Mouse (Mus musculus): ENCODE data around the gene Ech1. TPM values are rescaled to one million over a fixed set of nuclear protein-coding genes. Genes with fewer than 3 reads are reported as not detected.

Ech1 gene
- total and polyA plus RNA-seq, 2 experiments: 625 to 636 TPM

DNA sequence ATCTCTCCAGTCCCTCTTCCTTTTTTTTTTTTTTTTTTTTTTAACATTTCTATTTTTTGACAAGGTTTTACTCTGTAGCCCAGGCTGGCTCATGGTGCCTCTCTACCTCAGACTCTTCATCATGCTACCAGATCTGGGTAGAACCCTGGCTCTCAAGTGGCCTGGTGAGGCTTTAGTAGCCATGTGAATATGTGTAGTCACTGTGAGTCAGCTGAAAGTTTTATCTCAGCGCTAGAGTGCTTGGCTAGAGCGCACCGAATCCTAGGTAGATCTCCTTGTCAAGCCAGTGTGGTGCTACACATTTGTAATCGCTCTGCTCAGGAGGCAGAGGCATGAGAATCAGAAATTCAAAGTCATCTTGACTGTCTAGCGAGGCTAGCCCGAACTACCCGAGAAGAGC, 52.1 kb downstream of the Ech1 start:
- H3K9ac ChIP-seq (ENCODE audit: low read depth, low read length): no peak overlapping the region
- H3K36me3 ChIP-seq (ENCODE audit: control insufficient read depth, insufficient read depth, low read length): no peaks in the 10 kb centered on the region
- no peak for TF ChIP-seq POLR2A (IDR thresholded peaks at IDR 0.05; ENCODE audit: extremely low read depth, insufficient read depth, low read length)
- no peak for TF ChIP-seq CTCF (IDR thresholded peaks at IDR 0.05; ENCODE audit: low read depth, low read length)
- no peaks in the 10 kb centered on the region for H3K27me3 ChIP-seq (ENCODE audit: control insufficient read depth, insufficient read depth, low read length)
- WGBS: 89% methylated on average over 7 of the region's 7 CpGs
- no peaks in the 10 kb centered on the region for H3K4me1 ChIP-seq (ENCODE audit: control insufficient read depth, insufficient read depth, low read length)
- H3K27ac ChIP-seq (replicated peaks; ENCODE audit: insufficient read depth, low read depth, low read length): no peak overlapping the region
- H3K79me2 ChIP-seq (ENCODE audit: control insufficient read depth, insufficient read depth, low read length): no peaks in the 10 kb centered on the region
- no peak overlapping the region for H3K4me3 ChIP-seq (ENCODE audit: insufficient read depth, low read depth, low read length)
- no peak for DNase-seq (ENCODE audit: extremely low read depth, low read depth, low spot score)

- no peaks in the 10 kb centered on the region for H3K4me1 ChIP-seq (ENCODE audit: control insufficient read depth, insufficient read depth, low read length)
- H3K36me3 ChIP-seq (ENCODE audit: control insufficient read depth, insufficient read depth, low read length): no peaks in the 10 kb centered on the region
- DNase-seq (ENCODE audit: extremely low read depth, low read depth, low spot score): no peak
- no peak overlapping the region for H3K9ac ChIP-seq (ENCODE audit: low read depth, low read length)
- no peak for TF ChIP-seq POLR2A (IDR thresholded peaks at IDR 0.05; ENCODE audit: extremely low read depth, insufficient read depth, low read length)
- TF ChIP-seq CTCF (IDR thresholded peaks at IDR 0.05; ENCODE audit: low read depth, low read length): no peak
- no peak overlapping the region for H3K27ac ChIP-seq (replicated peaks; ENCODE audit: insufficient read depth, low read depth, low read length)
- H3K4me3 ChIP-seq (ENCODE audit: insufficient read depth, low read depth, low read length): no peak overlapping the region
- H3K79me2 ChIP-seq (ENCODE audit: control insufficient read depth, insufficient read depth, low read length): no peaks in the 10 kb centered on the region
- H3K27me3 ChIP-seq (ENCODE audit: control insufficient read depth, insufficient read depth, low read length): no peaks in the 10 kb centered on the region
- 92% methylated on average over 4 of the region's 4 CpGs for WGBS
Observed at GRCm38 (mm10) chr7:28877856-28878255, 52.8 kb downstream of the Ech1 start.

DNA sequence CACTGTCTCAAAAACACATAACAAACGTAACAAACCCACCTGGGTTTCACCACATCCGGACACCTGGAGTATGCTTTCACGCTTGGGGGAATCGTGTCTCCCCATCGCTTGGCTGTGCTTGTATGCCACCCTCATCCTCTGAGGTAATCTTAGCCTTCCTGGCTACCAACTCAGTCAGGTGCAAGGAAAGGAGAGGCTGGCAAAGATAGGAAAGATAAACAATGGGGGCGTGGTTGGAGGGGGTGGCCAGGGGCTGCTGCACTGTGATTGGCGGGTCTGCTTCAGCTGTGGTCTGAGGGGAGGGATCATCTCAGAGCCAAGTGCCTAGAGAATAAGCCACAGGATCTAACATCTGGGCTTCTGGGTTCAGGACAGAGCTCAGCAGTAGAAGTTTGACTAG, 54.6 kb downstream of the Ech1 start:
- no peak for DNase-seq (ENCODE audit: extremely low read depth, low read depth, low spot score)
- TF ChIP-seq POLR2A (IDR thresholded peaks at IDR 0.05; ENCODE audit: extremely low read depth, insufficient read depth, low read length) (no peak), CTCF (IDR thresholded peaks at IDR 0.05; ENCODE audit: low read depth, low read length) (no peak)
- H3K9ac ChIP-seq (ENCODE audit: low read depth, low read length): no peak overlapping the region
- H3K27ac ChIP-seq (replicated peaks; ENCODE audit: insufficient read depth, low read depth, low read length): no peak overlapping the region
- H3K36me3 ChIP-seq (ENCODE audit: control insufficient read depth, insufficient read depth, low read length): no peaks in the 10 kb centered on the region
- no peaks in the 10 kb centered on the region for H3K79me2 ChIP-seq (ENCODE audit: control insufficient read depth, insufficient read depth, low read length)
- no peaks in the 10 kb centered on the region for H3K27me3 ChIP-seq (ENCODE audit: control insufficient read depth, insufficient read depth, low read length)
- 83% methylated on average over 7 of the region's 7 CpGs for WGBS
- H3K4me3 ChIP-seq (ENCODE audit: insufficient read depth, low read depth, low read length): no peak overlapping the region
- no peaks in the 10 kb centered on the region for H3K4me1 ChIP-seq (ENCODE audit: control insufficient read depth, insufficient read depth, low read length)

DNA sequence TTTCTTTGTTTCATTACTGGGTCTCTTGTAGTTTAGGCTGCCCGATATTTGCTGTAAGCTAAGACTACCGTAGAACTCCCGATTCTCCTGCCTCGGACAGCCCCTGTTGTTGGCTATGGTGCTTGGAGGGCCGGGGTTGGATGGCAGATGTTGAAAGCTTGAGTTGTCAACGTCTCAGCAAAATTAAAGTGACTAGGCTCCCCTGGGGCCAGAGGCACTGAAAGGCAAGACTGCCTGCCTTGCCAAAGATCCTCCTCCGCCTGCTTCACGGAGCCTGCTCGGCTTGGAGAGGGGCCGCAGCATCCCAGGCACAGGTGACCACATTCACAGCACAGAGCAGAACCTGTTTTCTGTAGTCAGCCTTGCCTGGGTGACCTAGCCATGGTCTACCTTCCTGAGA, 55.5 kb downstream of the Ech1 start:
- Histone ChIP-seq H3K4me3 (ENCODE audit: insufficient read depth, low read depth, low read length) (no peak overlapping the region), H3K79me2 (ENCODE audit: control insufficient read depth, insufficient read depth, low read length) (no peaks in the 10 kb centered on the region), H3K4me1 (ENCODE audit: control insufficient read depth, insufficient read depth, low read length) (no peaks in the 10 kb centered on the region), H3K27ac (replicated peaks; ENCODE audit: insufficient read depth, low read depth, low read length) (no peak overlapping the region), H3K9ac (ENCODE audit: low read depth, low read length) (no peak overlapping the region), H3K27me3 (ENCODE audit: control insufficient read depth, insufficient read depth, low read length) (no peaks in the 10 kb centered on the region), H3K36me3 (ENCODE audit: control insufficient read depth, insufficient read depth, low read length) (no peaks in the 10 kb centered on the region)
- WGBS: 88% methylated on average over 10 of the region's 10 CpGs
- DNase-seq (ENCODE audit: extremely low read depth, low read depth, low spot score): no peak
- TF ChIP-seq POLR2A (IDR thresholded peaks at IDR 0.05; ENCODE audit: extremely low read depth, insufficient read depth, low read length) (no peak), CTCF (IDR thresholded peaks at IDR 0.05; ENCODE audit: low read depth, low read length) (no peak)

- no peaks in the 10 kb centered on the region for H3K36me3 ChIP-seq (ENCODE audit: control insufficient read depth, insufficient read depth, low read length)
- no peaks in the 10 kb centered on the region for H3K79me2 ChIP-seq (ENCODE audit: control insufficient read depth, insufficient read depth, low read length)
- DNase-seq (ENCODE audit: extremely low read depth, low read depth, low spot score): no peak
- WGBS: 59% methylated on average over 13 of the region's 13 CpGs
- TF ChIP-seq CTCF (IDR thresholded peaks at IDR 0.05; ENCODE audit: low read depth, low read length): no peak
- no peak for TF ChIP-seq POLR2A (IDR thresholded peaks at IDR 0.05; ENCODE audit: extremely low read depth, insufficient read depth, low read length)
- no peaks in the 10 kb centered on the region for H3K4me1 ChIP-seq (ENCODE audit: control insufficient read depth, insufficient read depth, low read length)
- no peak within 1 kb of the TSS for H3K9ac ChIP-seq (ENCODE audit: low read depth, low read length)
- no peak within 1 kb of the TSS for H3K4me3 ChIP-seq (ENCODE audit: insufficient read depth, low read depth, low read length)
- H3K27ac ChIP-seq (replicated peaks; ENCODE audit: insufficient read depth, low read depth, low read length): no peak within 1 kb of the TSS
- H3K27me3 ChIP-seq (ENCODE audit: control insufficient read depth, insufficient read depth, low read length): no peaks in the 10 kb centered on the region
Observed at GRCm38 (mm10) chr7:28881199-28881598, 56.2 kb downstream of the Ech1 start, which contains the start of gene Capn12. Gene Capn12 (plus strand): TSS chr7:28881422.

Other genes with a start within 250 kb of the Ech1 start
- gene Samd4b, start 227.1 kb upstream of the Ech1 start, total RNA-seq (2014; rRNA removed): 4.1 and 6.9 TPM in 2 replicates
- gene Samd4b, start 227.1 kb upstream of the Ech1 start, polyA plus RNA-seq (2012; rRNA removed): 25.7 and 27.0 TPM in 2 replicates
- gene Pak4, start 227.0 kb upstream of the Ech1 start, total RNA-seq (2014; rRNA removed): 4.0 and 7.0 TPM in 2 replicates
- 14.9 TPM in 2 replicates for gene Pak4, start 227.0 kb upstream of the Ech1 start, polyA plus RNA-seq (2012; rRNA removed)
- not detected in 2 replicates for gene Acp7, start 193.9 kb upstream of the Ech1 start, total RNA-seq (2014; rRNA removed)
- gene Acp7, start 193.9 kb upstream of the Ech1 start, polyA plus RNA-seq (2012; rRNA removed): not detected in 2 replicates
- not detected in 2 replicates for gene Fbxo27, start 132.4 kb upstream of the Ech1 start, total RNA-seq (2014; rRNA removed)
- gene Fbxo27, start 132.4 kb upstream of the Ech1 start, polyA plus RNA-seq (2012; rRNA removed): 0.16 and 0.19 TPM in 2 replicates
- 0.46 and 0.60 TPM in 2 replicates for gene Fbxo17, start 108.4 kb upstream of the Ech1 start, total RNA-seq (2014; rRNA removed)
- gene Fbxo17, start 108.4 kb upstream of the Ech1 start, polyA plus RNA-seq (2012; rRNA removed): 0.53 and 1.0 TPM in 2 replicates
- 66.0 and 70.3 TPM in 2 replicates for gene Mrps12, start 83.4 kb upstream of the Ech1 start, total RNA-seq (2014; rRNA removed)
- 98.0 and 103 TPM in 2 replicates for gene Mrps12, start 83.4 kb upstream of the Ech1 start, polyA plus RNA-seq (2012; rRNA removed)
- gene Sars2, start 83.2 kb upstream of the Ech1 start, total RNA-seq (2014; rRNA removed): 4.6 and 6.4 TPM in 2 replicates
- gene Sars2, start 83.2 kb upstream of the Ech1 start, polyA plus RNA-seq (2012; rRNA removed): 21.9 and 25.3 TPM in 2 replicates
- not detected in 2 replicates for gene Ccer2, start 69.0 kb upstream of the Ech1 start, total RNA-seq (2014; rRNA removed)
- gene Ccer2, start 69.0 kb upstream of the Ech1 start, polyA plus RNA-seq (2012; rRNA removed): not detected in 2 replicates
- gene Sirt2, start 58.5 kb upstream of the Ech1 start, total RNA-seq (2014; rRNA removed): 15.1 and 21.4 TPM in 2 replicates
- gene Sirt2, start 58.5 kb upstream of the Ech1 start, polyA plus RNA-seq (2012; rRNA removed): 52.9 and 56.7 TPM in 2 replicates
- gene Nfkbib, start 57.7 kb upstream of the Ech1 start, total RNA-seq (2014; rRNA removed): 6.1 and 7.3 TPM in 2 replicates
- gene Nfkbib, start 57.7 kb upstream of the Ech1 start, polyA plus RNA-seq (2012; rRNA removed): 39.9 and 46.3 TPM in 2 replicates
- gene Rinl, start 36.2 kb upstream of the Ech1 start, total RNA-seq (2014; rRNA removed): 1.4 TPM in 2 replicates
- 1.2 and 1.8 TPM in 2 replicates for gene Rinl, start 36.2 kb upstream of the Ech1 start, polyA plus RNA-seq (2012; rRNA removed)
- gene Hnrnpl, start 16.7 kb upstream of the Ech1 start, total RNA-seq (2014; rRNA removed): 90.1 and 109 TPM in 2 replicates
- 81.6 and 109 TPM in 2 replicates for gene Hnrnpl, start 16.7 kb upstream of the Ech1 start, polyA plus RNA-seq (2012; rRNA removed)
- gene Lgals4, start 8.6 kb downstream of the Ech1 start, total RNA-seq (2014; rRNA removed): 9.5 and 11.0 TPM in 2 replicates
- 7.9 and 16.4 TPM in 2 replicates for gene Lgals4, start 8.6 kb downstream of the Ech1 start, polyA plus RNA-seq (2012; rRNA removed)
- gene Lgals7, start 38.6 kb downstream of the Ech1 start, total RNA-seq (2014; rRNA removed): not detected in 2 replicates
- not detected in 2 replicates for gene Lgals7, start 38.6 kb downstream of the Ech1 start, polyA plus RNA-seq (2012; rRNA removed)
- not detected in 2 replicates for gene Capn12, start 56.2 kb downstream of the Ech1 start, total RNA-seq (2014; rRNA removed)
- gene Capn12, start 56.2 kb downstream of the Ech1 start, polyA plus RNA-seq (2012; rRNA removed): 0.04 TPM in 1 of 2 replicates, not detected in the other
- 47.4 and 87.1 TPM in 2 replicates for gene Actn4, start 137.1 kb downstream of the Ech1 start, total RNA-seq (2014; rRNA removed)
- 125 and 145 TPM in 2 replicates for gene Actn4, start 137.1 kb downstream of the Ech1 start, polyA plus RNA-seq (2012; rRNA removed)
- gene Eif3k, start 156.6 kb downstream of the Ech1 start, total RNA-seq (2014; rRNA removed): 64.8 and 73.2 TPM in 2 replicates
- 86.3 and 91.2 TPM in 2 replicates for gene Eif3k, start 156.6 kb downstream of the Ech1 start, polyA plus RNA-seq (2012; rRNA removed)
- gene Map4k1, start 156.8 kb downstream of the Ech1 start, total RNA-seq (2014; rRNA removed): 0.18 and 0.54 TPM in 2 replicates
- 1.2 and 1.5 TPM in 2 replicates for gene Map4k1, start 156.8 kb downstream of the Ech1 start, polyA plus RNA-seq (2012; rRNA removed)